Mouse (Mus musculus) CH12.LX (cell line): ENCODE data around the gene Gng12. TPM values are rescaled to one million over a fixed set of nuclear protein-coding genes. Genes with fewer than 3 reads are reported as not detected.

Experiments used
- DNase-seq: peaks from one replicate; pipeline ENCODE4 v3.0.0-alpha.2; 2013; ENCODE audit errors: extremely low read depth
- H3K27ac ChIP-seq: 2 replicates; pipeline ENCODE4 v1.5.1; 2012; ENCODE audit warnings: low read depth, mild to moderate bottlenecking, control low read depth, moderate library complexity; ENCODE audit not compliant: insufficient read depth
- H3K27me3 ChIP-seq: replicated peaks from 2 replicates; pipeline ENCODE3; 2012; ENCODE audit warnings: inconsistent platforms
- H3K36me3 ChIP-seq, 2 experiments: replicated peaks in 1 of 2; 2 replicates each; pipeline versions ENCODE3 to v1.6.1; 2012; ENCODE audit warnings: inconsistent platforms in 1 of 2, low read length in 1 of 2, mild to moderate bottlenecking in 1 of 2, mixed read lengths in 1 of 2, moderate library complexity in 1 of 2; ENCODE audit not compliant: control insufficient read depth in 1 of 2, insufficient read depth in 1 of 2
- H3K4me1 ChIP-seq, 2 experiments: 2 replicates each; pipeline ENCODE4 v1.6.1; 2012; ENCODE audit warnings: inconsistent platforms in 1 of 2, moderate library complexity in 1 of 2; ENCODE audit not compliant: insufficient read depth in 2 of 2, control insufficient read depth in 1 of 2
- H3K4me2 ChIP-seq: 2 replicates; pipeline ENCODE4 v1.6.1; 2012; ENCODE audit warnings: low read depth, mild to moderate bottlenecking, control low read depth; ENCODE audit not compliant: poor library complexity, insufficient read depth, severe bottlenecking
- H3K4me3 ChIP-seq, 3 experiments: fragments of 150-350 bp in 1 of 3; sonication (generic) in 1 of 3; replicated peaks in 1 of 3; 2 replicates each; pipeline versions ENCODE3 to v1.5.1; 2011 to 2012; ENCODE audit warnings: low read depth in 2 of 3, low read length in 2 of 3, mild to moderate bottlenecking in 2 of 3, moderate library complexity in 2 of 3, control low read depth in 1 of 3, improper control_type of control experiment in 1 of 3, inconsistent platforms in 1 of 3, mixed read lengths in 1 of 3; ENCODE audit not compliant: poor library complexity in 1 of 3
- H3K79me2 ChIP-seq: replicated peaks from 2 replicates; pipeline ENCODE4 v1.6.1; 2012; ENCODE audit warnings: mild to moderate bottlenecking, moderate library complexity; ENCODE audit not compliant: control insufficient read depth, poor library complexity, insufficient read depth, severe bottlenecking; ENCODE audit errors: extremely low read depth
- H3K9ac ChIP-seq: 2 replicates; pipeline ENCODE4 v1.6.1; 2012; ENCODE audit warnings: low read depth, mild to moderate bottlenecking, control low read depth, moderate library complexity; ENCODE audit not compliant: insufficient read depth
- H3K9me3 ChIP-seq: replicated peaks from 2 replicates; pipeline ENCODE3; 2012; ENCODE audit warnings: low read length, inconsistent platforms, mixed read lengths
- BHLHE40 ChIP-seq: IDR thresholded peaks from 2 replicates; pipeline ENCODE4 v1.6.1; 2011; ENCODE audit warnings: mild to moderate bottlenecking, low read depth, low read length, improper control_type of control experiment
- CHD1 ChIP-seq: IDR thresholded peaks from 2 replicates; pipeline ENCODE4 v1.6.1; 2012; ENCODE audit warnings: low read depth, low read length, improper control_type of control experiment, inconsistent platforms
- CTCF ChIP-seq, 2 experiments: IDR thresholded peaks in 1 of 2; conservative IDR thresholded peaks in 1 of 2; 2 replicates each; pipeline ENCODE4 v1.5.1; 2011 to 2012; ENCODE audit warnings: low read depth in 2 of 2, low read length in 2 of 2, improper control_type of control experiment in 1 of 2, inconsistent platforms in 1 of 2, mild to moderate bottlenecking in 1 of 2, moderate library complexity in 1 of 2
- E2F4 ChIP-seq: IDR thresholded peaks from 2 replicates; pipeline ENCODE4 v1.6.1; 2011; ENCODE audit warnings: low read depth, low read length, improper control_type of control experiment; ENCODE audit not compliant: insufficient replicate concordance
- EP300 ChIP-seq: IDR thresholded peaks from 2 replicates; pipeline ENCODE4 v1.6.1; 2011; ENCODE audit warnings: low read length, improper control_type of control experiment
- ETS1 ChIP-seq: conservative IDR thresholded peaks from 2 replicates; pipeline ENCODE4 v1.6.1; 2012; ENCODE audit warnings: low read depth, mild to moderate bottlenecking, inconsistent platforms, low read length, improper control_type of control experiment, moderate library complexity
- GABPA ChIP-seq: IDR thresholded peaks from 2 replicates; pipeline ENCODE4 v1.6.1; 2012; ENCODE audit warnings: low read depth, low read length, improper control_type of control experiment, inconsistent platforms; ENCODE audit not compliant: insufficient replicate concordance
- HCFC1 ChIP-seq: IDR thresholded peaks from 2 replicates; pipeline ENCODE4 v1.6.1; 2012; ENCODE audit warnings: low read depth, mild to moderate bottlenecking, inconsistent platforms, low read length, improper control_type of control experiment
- MAZ ChIP-seq: IDR thresholded peaks from 2 replicates; pipeline ENCODE4 v1.6.1; 2012; ENCODE audit warnings: low read depth, mild to moderate bottlenecking, inconsistent platforms, low read length, improper control_type of control experiment, moderate library complexity
- MEF2A ChIP-seq: IDR thresholded peaks from 2 replicates; pipeline ENCODE4 v1.6.1; 2014; ENCODE audit warnings: low read depth, mild to moderate bottlenecking, inconsistent platforms, low read length, improper control_type of control experiment, borderline replicate concordance
- MXI1 ChIP-seq: IDR thresholded peaks from 2 replicates; pipeline ENCODE4 v1.6.1; 2011; ENCODE audit warnings: mild to moderate bottlenecking, low read depth, low read length, improper control_type of control experiment
- MYC ChIP-seq: IDR thresholded peaks from 2 replicates; pipeline ENCODE4 v1.6.1; 2011; ENCODE audit warnings: low read depth, mild to moderate bottlenecking, improper control_type of control experiment, low read length
- PAX5 ChIP-seq: IDR thresholded peaks from 2 replicates; pipeline ENCODE4 v1.6.1; 2012; ENCODE audit warnings: low read length, inconsistent platforms, mixed read lengths
- POLR2AphosphoS2 ChIP-seq: IDR thresholded peaks from 2 replicates; pipeline ENCODE4 v1.6.1; 2011; ENCODE audit warnings: low read depth, low read length, improper control_type of control experiment
- RCOR1 ChIP-seq: conservative IDR thresholded peaks from 2 replicates; pipeline ENCODE4 v1.6.1; 2012; ENCODE audit warnings: low read depth, mild to moderate bottlenecking, inconsistent platforms, low read length, improper control_type of control experiment
- SMC3 ChIP-seq: IDR thresholded peaks from 2 replicates; pipeline ENCODE4 v1.6.1; 2011; ENCODE audit warnings: low read depth, low read length, improper control_type of control experiment
- TBP ChIP-seq: conservative IDR thresholded peaks from 2 replicates; pipeline ENCODE4 v1.6.1; 2011; ENCODE audit warnings: low read depth, low read length, improper control_type of control experiment
- TCF12 ChIP-seq: IDR thresholded peaks from 2 replicates; pipeline ENCODE4 v1.6.1; 2014; ENCODE audit warnings: low read depth, mild to moderate bottlenecking, inconsistent platforms, low read length, improper control_type of control experiment
- ZC3H11A ChIP-seq: IDR thresholded peaks from 2 replicates; pipeline ENCODE4 v1.6.1; 2012; ENCODE audit warnings: low read depth, mild to moderate bottlenecking, inconsistent platforms, low read length, improper control_type of control experiment
- dilution Hi-C: fragments of 300-500 bp; cut with MboI; formaldehyde crosslinking; loops from 2 replicates; pipeline ENCODE4 v1.14.3; 2020; ENCODE audit warnings: low sequenced_read_pairs; ENCODE audit not compliant: extremely low pct_unique_long_range_greater_than_20kb, extremely low pct_ligation_motif_present
- in situ Hi-C: fragments of 300-500 bp; cut with MboI; formaldehyde crosslinking; loops from 3 replicates; pipeline ENCODE4 v1.14.3; 2019; ENCODE audit warnings: low sequenced_read_pairs, low pct_ligation_motif_present, low pct_unique_long_range_greater_than_20kb, mixed read lengths
- polyA plus RNA-seq: library from polyadenylated mRNA; unstranded; fragments of >175 nt; gene quantifications from 2 replicates; pipeline ENCODE4 v1.2.1, GENCODE M21; 2012; ENCODE audit warnings: low read depth; ENCODE audit not compliant: insufficient read length
- total RNA-seq, 2 experiments: library from RNA; depleted of rRNA; stranded (reverse); fragments of 300-350 nt in 1 of 2; fragments of >200 nt in 1 of 2; gene quantifications; 2 replicates each; pipeline ENCODE4 v1.2.3; 2012 to 2014

Gene Gng12
- total and polyA plus RNA-seq, 3 experiments: 3.9 to 20.8 (median 12.2) TPM

- Histone ChIP-seq H3K4me2 (no peak overlapping the region), H3K27me3 (no peaks in the 10 kb centered on the region), H3K9ac (no peak overlapping the region), H3K27ac (no peak overlapping the region), H3K9me3 (no peaks in the 10 kb centered on the region), H3K36me3 (peaks cover 0 to 12% of the 10 kb centered on the region in 2 experiments), H3K4me1 (peaks cover 0 to 10% of the 10 kb centered on the region in 2 experiments; a peak in 2 of 4 replicates), H3K79me2 (no peaks in the 10 kb centered on the region), H3K4me3 (no peak overlapping the region)
- TF ChIP-seq MEF2A: no peak
- no peak for TF ChIP-seq MAZ
- dilution Hi-C loops: no loop called here
- in situ Hi-C loops: no loop called here
- DNase-seq: no peak
Measured at GRCm38 (mm10) chr6:66913355-66913754, 17.2 kb downstream of the Gng12 start.

GRCm38 (mm10) chr6:66915592-66915991, 19.4 kb downstream of the Gng12 start:
- TF ChIP-seq MYC (no peak), TBP (no peak), RCOR1 (no peak), GABPA (no peak), MAZ (no peak), CHD1 (no peak), MEF2A (no peak), PAX5 (no peak), MXI1 (no peak), ZC3H11A (no peak), HCFC1 (no peak), SMC3 (no peak), E2F4 (no peak), POLR2AphosphoS2 (no peak), ETS1 (no peak), CTCF (conservative IDR thresholded peaks at IDR 0.05 in 1 of 2, IDR thresholded peaks at IDR 0.05 in 1 of 2; ENCODE audit: low read depth in 2 of 2, low read length in 2 of 2) (no peak), EP300 (no peak), BHLHE40 (no peak), TCF12 (no peak)

More at GRCm38 (mm10) chr6:66915592-66915991, 19.4 kb downstream of the Gng12 start:
- no peak overlapping the region for H3K4me2 ChIP-seq
- DNase-seq: no peak
- in situ Hi-C loops: no loop called here
- H3K36me3 ChIP-seq: peaks cover 0 to 12% of the 10 kb centered on the region in 2 experiments
- H3K27ac ChIP-seq: no peak overlapping the region
- H3K27me3 ChIP-seq: no peaks in the 10 kb centered on the region
- H3K79me2 ChIP-seq: no peaks in the 10 kb centered on the region
- H3K9me3 ChIP-seq: no peaks in the 10 kb centered on the region
- no peak overlapping the region for H3K4me3 ChIP-seq
- dilution Hi-C loops: no loop called here
- H3K4me1 ChIP-seq: peaks cover 0 to 5% of the 10 kb centered on the region in 2 experiments; a peak in 1 of 4 replicates
- no peak overlapping the region for H3K9ac ChIP-seq
